Mouse (Mus musculus) midbrain, embryonic 10.5 days (tissue): Measurements from ENCODE around the gene Apol7a. TPM values are rescaled to one million over a fixed set of nuclear protein-coding genes. Genes with fewer than 3 reads are reported as not detected.
"Not testable (repeated sequence)": the region's sequence is repeated elsewhere in the genome, so short reads cannot be mapped to it uniquely, and the experiment has no call there.

ENCODE experiments used
- DNase-seq: peaks from one replicate; pipeline ENCODE4 v3.0.0-alpha.2; 2017; ENCODE audit warnings: low spot score
- H3K27ac ChIP-seq: fragments of 300-500 bp; sonication (generic); replicated peaks from 2 replicates; pipeline ENCODE4 v1.5.1; 2016; ENCODE audit warnings: mild to moderate bottlenecking
- H3K27me3 ChIP-seq: fragments of 300-500 bp; sonication (generic); 2 replicates; pipeline ENCODE4 v1.6.1; 2016; ENCODE audit warnings: low read depth, mild to moderate bottlenecking; ENCODE audit not compliant: poor library complexity, severe bottlenecking
- H3K36me3 ChIP-seq: fragments of 300-500 bp; sonication (generic); 2 replicates; pipeline ENCODE4 v1.6.1; 2016; ENCODE audit warnings: mild to moderate bottlenecking, moderate library complexity
- H3K4me1 ChIP-seq: fragments of 300-500 bp; sonication (generic); 2 replicates; pipeline ENCODE4 v1.6.1; 2016
- H3K4me3 ChIP-seq: fragments of 300-500 bp; sonication (generic); 2 replicates; pipeline ENCODE4 v1.5.1; 2016; ENCODE audit warnings: mild to moderate bottlenecking, moderate library complexity
- H3K9me3 ChIP-seq: fragments of 300-500 bp; sonication (generic); replicated peaks from 2 replicates; pipeline ENCODE4 v1.6.1; 2016; ENCODE audit warnings: mild to moderate bottlenecking
- WGBS: fragments of 180-500 bp; shearing (Covaris S2); methylation state at CpG from one replicate; pipeline ENCODE4 v1.1.7; 2016; 5-methylcytosine and 5-hydroxymethylcytosine counted together
- polyA plus RNA-seq: library from polyadenylated mRNA; unstranded; fragments of >200 nt; fragmentation: Nextera tagmentation; extraction: Ambion mirVana; gene quantifications from 2 replicates; pipeline ENCODE4 v1.2.1, GENCODE M21; 2016

Gene Apol7a
- polyA plus RNA-seq, result not detected in 2 replicates

DNA sequence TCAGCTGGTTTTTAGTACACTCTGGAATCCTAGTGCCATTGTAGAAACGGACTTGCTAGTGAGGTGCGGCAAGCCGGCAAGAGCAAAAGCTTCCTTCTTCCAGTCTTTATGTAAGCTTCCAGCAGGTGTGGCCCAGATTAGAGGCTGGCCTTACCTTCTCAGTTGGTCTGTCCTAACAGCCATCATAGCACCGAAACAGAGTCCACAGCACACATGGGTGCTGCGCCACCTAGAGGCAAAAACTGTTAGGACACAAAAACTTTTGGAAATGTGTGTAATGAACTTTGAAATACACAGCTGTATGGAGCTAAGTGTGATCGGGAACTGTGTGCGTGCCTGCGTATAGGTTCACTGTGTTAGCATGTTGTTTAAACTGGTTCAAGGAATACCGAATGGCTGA, at the start of gene Apol7a:
Gene Apol7a, minus strand, starts transcription at position 84 of the 400 bp plus-strand sequence.
- H3K4me1 ChIP-seq, H3K36me3 ChIP-seq, H3K4me3 ChIP-seq, H3K27me3 ChIP-seq, H3K9me3 ChIP-seq, H3K27ac ChIP-seq, DNase-seq: not testable (repeated sequence)
- 65% methylated on average over 9 of the region's 9 CpGs for WGBS

DNA sequence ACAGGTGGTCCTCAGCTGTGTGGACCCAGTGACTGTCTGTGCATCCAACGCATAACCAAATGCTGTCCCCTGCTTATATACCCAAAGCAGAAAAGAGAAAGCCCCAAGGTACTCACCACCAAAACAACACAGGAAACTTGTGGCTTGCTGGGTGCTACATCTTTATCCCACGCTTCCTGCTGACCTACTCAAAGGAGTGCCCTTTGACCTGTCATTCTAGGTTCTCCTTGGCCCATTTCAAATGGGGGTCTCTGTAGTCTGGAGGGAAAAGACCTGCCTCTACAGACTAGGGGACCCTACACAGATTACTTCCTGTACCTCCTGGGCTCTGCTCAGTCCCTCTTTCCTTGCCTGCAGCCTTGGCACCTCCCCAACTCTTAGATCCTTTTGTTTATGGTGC, 48.5 kb upstream of the Apol7a start, which contains the start of gene Apol7b:
Gene Apol7b, minus strand, starts transcription at position 101 of the 400 bp plus-strand sequence.
- not testable (repeated sequence) for H3K9me3 ChIP-seq, H3K4me3 ChIP-seq
- 83% methylated on average over 2 of the region's 2 CpGs for WGBS

DNA sequence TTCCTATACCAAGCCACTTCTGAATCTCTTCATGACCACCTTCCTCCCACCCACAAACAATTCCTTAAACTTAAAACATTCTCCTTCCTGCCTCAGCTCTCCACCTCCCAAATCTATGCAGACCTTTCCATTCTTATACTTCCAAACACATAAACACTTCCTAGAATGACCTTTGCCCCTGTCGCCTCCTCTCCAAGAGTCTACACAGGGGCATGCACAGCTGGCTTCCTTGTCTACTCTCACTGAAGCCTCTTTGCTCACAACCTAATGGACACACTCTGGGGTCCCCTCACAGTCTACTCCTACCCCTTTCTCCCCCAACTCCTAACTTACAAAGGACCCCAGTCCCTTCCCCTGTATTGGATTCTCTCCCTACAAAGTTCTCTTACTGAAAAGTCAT, 46.8 kb upstream of the Apol7a start:
- H3K27me3 ChIP-seq, H3K4me1 ChIP-seq, H3K4me3 ChIP-seq, H3K27ac ChIP-seq, H3K36me3 ChIP-seq, H3K9me3 ChIP-seq, DNase-seq: not testable (repeated sequence)
- WGBS, result 79% methylated on average over 1 of the region's 1 CpGs

More for the DNA sequence above, 48.5 kb upstream of the Apol7a start, which contains the start of gene Apol7b:
- H3K36me3 ChIP-seq, DNase-seq, H3K27ac ChIP-seq, H3K4me1 ChIP-seq, H3K27me3 ChIP-seq: not testable (repeated sequence)

DNA sequence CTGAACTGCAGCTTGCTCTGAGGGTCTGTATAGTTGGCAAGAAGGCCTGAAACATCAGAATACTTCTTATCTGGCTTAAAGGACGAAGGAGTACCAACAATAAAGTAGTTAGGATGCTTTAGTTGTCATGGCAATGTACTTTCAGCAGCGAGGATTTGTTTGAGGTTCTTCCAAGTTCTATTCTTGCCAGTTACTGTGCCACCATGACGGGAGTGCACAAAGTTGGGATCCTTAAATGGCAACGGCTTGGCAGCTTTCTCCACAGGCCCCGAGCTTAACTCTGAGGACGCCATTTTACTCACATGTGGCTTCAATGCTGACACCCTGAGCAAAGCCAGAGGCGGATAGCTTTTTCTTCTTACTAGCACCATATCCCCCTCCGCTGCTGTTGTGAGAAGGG, 45.8 kb upstream of the Apol7a start:
- not testable (repeated sequence) for H3K4me1 ChIP-seq, H3K27ac ChIP-seq, DNase-seq, H3K9me3 ChIP-seq, H3K27me3 ChIP-seq, H3K4me3 ChIP-seq, H3K36me3 ChIP-seq
- 86% methylated on average over 8 of the region's 8 CpGs for WGBS

DNA sequence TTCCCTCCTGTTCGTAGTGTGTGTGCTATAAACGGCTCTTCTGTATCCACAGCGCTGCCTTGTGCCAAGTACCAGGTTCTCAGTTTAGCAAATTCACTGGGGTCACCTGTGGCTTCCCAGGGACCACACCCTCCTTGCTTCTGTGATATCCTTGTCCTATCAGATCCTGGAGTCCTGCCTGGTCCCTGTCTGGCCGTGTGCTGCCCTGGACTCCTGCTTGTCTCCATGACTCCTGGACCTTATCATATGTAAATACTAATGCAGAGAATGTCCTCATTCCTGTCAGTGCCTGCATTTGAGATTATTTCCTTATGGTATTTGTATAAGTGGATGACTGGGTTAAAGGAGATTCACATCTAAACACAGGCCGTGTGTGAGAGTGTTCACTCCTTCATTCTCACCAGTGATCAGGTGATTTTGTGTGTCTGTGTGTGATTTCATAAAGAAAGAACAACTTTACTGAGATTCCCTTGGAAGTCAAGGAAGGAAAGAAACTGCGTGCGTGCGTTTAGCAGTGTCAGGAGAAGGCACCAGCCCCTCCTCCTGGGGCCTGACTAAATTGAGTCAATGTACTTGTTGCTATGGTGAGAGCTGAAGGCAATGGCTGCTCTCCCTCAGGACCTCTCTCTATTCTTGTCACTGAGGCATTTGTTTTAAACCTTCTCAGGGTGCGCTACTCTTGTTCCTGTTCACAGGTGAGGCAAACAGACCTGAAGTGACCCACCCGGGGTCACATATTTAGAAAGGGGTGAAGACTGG, 30.0 kb upstream of the Apol7a start:
- not testable (repeated sequence) for DNase-seq, H3K27me3 ChIP-seq, H3K4me3 ChIP-seq, H3K36me3 ChIP-seq, H3K9me3 ChIP-seq, H3K27ac ChIP-seq, H3K4me1 ChIP-seq
- 70% methylated on average over 9 of the region's 10 CpGs for whole genome bisulfite sequencing

DNA sequence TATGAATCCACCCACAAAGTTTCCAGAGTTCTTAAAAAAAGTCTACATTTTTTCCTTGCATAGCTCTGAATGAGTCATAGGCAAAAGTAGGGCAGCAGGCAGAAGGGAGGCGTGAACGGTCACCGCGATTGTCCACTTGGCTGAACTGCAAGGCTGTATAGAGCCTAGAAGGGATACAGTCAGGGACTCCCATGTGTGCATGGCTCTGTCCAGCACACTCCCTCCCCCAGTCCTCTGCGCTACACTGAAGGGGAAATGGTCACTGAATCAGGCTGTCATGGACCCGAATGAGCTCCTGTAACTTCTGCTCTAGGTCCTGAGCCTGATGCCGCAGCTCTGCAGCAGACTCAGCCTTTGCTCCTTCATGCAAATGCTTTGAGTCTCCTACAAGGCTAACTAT, 24.0 kb upstream of the Apol7a start:
- not testable (repeated sequence) for H3K9me3 ChIP-seq, H3K27me3 ChIP-seq, H3K27ac ChIP-seq, DNase-seq, H3K4me3 ChIP-seq, H3K36me3 ChIP-seq, H3K4me1 ChIP-seq
- WGBS, result 79% methylated on average over 5 of the region's 7 CpGs

DNA sequence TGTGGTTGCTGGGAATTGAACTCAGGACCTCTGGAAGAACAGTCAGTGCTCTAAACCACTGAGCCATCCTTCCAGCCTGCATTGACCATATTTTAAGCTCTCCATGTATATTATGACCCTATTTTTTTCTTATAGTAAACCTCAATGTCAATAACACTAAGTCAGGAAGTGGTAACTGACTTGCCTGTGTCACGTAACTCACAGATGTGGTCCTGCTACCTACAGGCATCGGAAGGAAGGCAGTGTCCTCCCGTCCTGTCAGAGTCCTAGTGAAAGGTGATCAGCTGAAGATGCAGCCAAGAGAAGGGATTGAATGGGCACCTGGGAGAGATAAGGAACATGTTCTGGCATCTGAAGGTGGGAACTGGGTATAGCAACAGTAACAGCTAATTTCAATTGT, 20.7 kb upstream of the Apol7a start:
- H3K4me1 ChIP-seq, H3K9me3 ChIP-seq, H3K36me3 ChIP-seq, H3K27me3 ChIP-seq, H3K27ac ChIP-seq, DNase-seq, H3K4me3 ChIP-seq: not testable (repeated sequence)
- no CpG with 5 or more reads among the region's 3 CpGs for WGBS

DNA sequence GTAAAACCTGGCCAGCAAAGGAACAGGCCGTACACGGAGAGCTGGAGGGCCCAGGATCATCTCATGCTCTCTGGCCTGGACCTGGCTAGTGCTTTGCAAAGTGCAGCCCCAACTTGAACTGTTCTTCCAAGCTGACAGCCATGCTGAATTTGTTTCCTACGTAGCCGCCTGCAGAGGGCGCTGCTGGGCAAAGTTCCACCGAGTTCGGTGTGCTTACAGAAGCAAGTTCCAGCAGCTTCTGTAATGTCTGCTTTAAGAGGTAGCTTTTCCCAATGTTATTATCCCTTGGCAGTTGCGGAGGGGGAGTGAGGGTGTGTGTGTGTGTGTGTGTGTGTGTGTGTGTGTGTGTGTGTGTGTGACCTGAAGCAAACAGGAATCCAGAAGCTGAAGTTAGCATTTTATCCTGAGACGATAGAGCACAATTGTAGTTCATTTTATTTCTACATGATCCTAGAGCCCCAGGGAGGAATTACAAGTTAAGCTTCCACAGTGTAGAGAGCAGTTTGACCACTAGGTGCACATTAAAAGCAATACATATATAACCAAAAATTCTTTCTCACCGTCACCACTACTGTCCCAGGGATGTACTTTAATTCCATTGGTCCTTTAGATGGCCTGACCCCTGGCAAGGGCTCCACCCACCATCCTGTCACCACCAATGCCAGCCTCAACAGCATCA, 17.9 kb upstream of the Apol7a start:
- 9% methylated on average over 4 of the region's 10 CpGs for WGBS
- H3K9me3 ChIP-seq, H3K27ac ChIP-seq, H3K4me3 ChIP-seq, H3K27me3 ChIP-seq, H3K4me1 ChIP-seq, H3K36me3 ChIP-seq, DNase-seq: not testable (repeated sequence)

DNA sequence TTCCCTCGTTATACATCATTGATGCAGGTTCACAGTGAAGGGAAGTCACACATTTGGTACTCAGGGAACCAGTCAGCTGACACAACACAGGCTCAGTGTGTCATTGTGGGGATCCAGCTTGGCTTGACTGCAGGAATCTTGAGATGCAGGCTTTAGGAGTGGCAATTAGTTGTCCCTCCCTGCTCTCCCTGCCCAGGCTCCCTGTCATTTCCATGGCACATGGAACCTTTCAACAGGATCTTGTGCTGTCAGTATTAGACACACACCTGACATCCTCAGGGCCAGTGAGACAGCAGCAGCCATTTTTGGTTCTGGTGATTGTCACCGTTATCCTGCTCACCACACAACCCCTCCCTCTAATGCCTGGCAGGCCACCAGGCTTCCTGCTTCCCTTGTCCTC, 16.7 kb upstream of the Apol7a start:
- not testable (repeated sequence) for H3K4me3 ChIP-seq, H3K27ac ChIP-seq, H3K36me3 ChIP-seq, H3K4me1 ChIP-seq, H3K9me3 ChIP-seq, DNase-seq, H3K27me3 ChIP-seq
- WGBS, result 86% methylated on average over 2 of the region's 2 CpGs

DNA sequence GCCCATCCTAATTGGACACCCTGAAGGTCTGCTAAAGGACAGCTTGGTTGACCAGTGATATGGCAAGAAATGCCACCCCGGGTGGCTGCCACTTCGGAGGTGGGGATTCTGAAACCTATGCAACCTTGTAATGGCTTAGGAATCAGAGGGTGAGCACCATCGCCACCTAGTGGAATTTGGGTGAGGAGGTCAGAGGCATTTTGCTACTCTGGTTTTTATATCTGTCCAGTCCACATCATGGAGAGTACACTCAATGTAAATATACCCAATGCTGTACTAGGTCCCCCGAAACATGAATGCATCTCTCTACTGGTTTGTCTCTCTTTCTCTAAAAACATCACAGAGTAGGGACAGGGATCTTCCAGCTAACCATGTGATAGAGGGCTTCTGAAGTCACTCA, 13.8 kb upstream of the Apol7a start:
- not testable (repeated sequence) for H3K4me3 ChIP-seq, H3K27me3 ChIP-seq, DNase-seq, H3K4me1 ChIP-seq, H3K9me3 ChIP-seq, H3K36me3 ChIP-seq, H3K27ac ChIP-seq
- WGBS, result 49% methylated on average over 4 of the region's 4 CpGs

DNA sequence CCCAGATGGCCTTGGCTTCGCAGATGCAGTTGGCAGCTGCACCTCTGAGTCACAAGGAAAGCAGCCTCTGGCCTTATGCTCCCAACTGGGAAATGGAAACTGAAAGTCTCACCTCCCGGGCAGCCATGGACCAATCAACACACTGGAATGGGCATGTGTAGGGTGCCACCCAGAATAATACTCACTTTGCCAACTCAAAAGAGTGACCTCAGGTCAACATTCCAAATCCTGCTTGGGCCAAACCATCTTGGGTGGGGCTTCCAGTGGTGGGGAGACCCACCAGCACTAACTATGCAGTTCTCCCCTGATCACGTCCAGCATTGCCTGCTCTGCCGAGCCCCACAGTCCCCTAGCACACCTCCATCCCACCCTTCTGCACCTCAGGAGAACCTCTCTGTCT, 12.1 kb upstream of the Apol7a start, which contains the start of gene Apol9a:
Gene Apol9a, minus strand, starts transcription at position 101 of the 400 bp plus-strand sequence.
- not testable (repeated sequence) for H3K27ac ChIP-seq, DNase-seq, H3K27me3 ChIP-seq, H3K4me3 ChIP-seq, H3K9me3 ChIP-seq, H3K36me3 ChIP-seq, H3K4me1 ChIP-seq
- 91% methylated on average over 2 of the region's 4 CpGs for WGBS

DNA sequence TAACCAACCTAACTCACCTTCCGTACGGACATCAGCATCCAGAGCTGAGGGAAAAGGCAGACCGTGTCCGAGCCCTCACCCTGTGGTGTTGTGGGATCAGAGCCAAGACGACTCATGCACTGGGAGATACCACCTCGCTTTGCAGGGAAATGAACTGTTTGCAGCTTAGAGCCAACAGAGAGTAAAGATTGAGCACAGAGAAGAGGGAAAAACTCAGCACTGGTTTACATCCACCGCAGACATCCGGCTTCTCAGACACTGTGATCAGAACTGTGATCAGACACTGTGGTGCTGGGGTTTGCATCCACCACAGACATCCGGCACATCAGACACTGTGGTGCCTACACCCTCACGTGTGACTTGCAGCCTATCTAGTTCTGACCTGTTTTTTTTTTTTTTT, 7.5 kb upstream of the Apol7a start:
- H3K4me1 ChIP-seq, H3K36me3 ChIP-seq, H3K9me3 ChIP-seq, DNase-seq, H3K27ac ChIP-seq, H3K27me3 ChIP-seq, H3K4me3 ChIP-seq: not testable (repeated sequence)
- 89% methylated on average over 10 of the region's 10 CpGs for WGBS

DNA sequence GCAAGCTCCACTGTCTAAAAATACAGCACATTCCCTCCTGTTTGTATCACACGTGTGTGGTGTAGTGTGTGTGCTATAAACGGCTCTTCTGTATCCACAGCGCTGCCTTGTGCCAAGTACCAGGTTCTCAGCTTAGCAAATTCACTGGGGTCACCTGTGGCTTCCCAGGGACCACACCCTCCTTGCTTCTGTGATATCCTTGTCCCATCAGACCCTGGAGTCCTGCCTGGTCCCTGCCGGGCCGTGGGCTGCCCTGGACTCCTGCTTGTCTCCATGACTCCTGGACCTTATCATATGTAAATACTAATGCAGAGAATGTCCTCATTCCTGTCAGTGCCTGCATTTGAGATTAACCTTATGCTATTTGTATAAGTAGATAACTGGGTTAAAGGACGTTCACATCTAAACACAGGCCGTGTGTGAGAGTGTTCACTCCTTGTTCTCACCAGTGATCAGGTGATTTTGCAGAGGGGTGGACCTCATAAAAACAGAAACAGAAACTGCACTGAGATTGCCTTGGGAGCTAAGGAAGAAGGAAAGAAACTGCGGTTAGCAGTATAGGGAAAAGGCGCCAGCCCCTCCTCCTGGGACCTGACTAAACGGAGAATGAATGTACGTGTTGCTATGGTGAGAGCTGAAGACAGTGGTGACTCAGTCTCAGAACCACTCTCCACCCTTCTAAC, 1.3 kb downstream of the Apol7a start:
- H3K27ac ChIP-seq, H3K4me1 ChIP-seq, H3K9me3 ChIP-seq, H3K4me3 ChIP-seq, H3K27me3 ChIP-seq, H3K36me3 ChIP-seq, DNase-seq: not testable (repeated sequence)
- 82% methylated on average over 11 of the region's 11 CpGs for WGBS
